Mouse (Mus musculus): ENCODE measurements at regions not wholly inside any gene's neighbourhood (a gene's known extent, or its start where the extent isn't known, plus 50 kb on each side); places are given as distances from the start of the nearest gene placed in this dataset.

DNA sequence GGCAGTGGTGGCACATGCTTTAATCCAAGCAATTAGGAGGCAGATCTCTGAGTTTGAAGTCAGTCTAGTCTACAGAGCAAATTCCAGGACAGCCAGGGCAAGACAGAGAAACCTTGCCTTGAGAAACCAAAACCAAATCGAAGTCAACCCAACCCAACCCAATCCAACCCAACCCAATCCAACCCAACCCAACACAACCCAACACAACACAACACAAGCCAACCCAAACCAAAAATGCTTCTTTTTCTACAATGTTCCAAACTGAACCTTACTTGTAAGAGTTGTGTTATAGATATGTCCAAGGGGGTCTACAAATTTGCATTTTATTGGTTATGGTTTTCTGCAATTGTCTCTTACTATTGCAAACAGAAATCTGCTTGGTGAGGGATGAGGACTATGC is 52.8 kb upstream of the Chodl start:
- WGBS: 71% methylated on average over 1 of the region's 1 CpGs
- H3K27ac ChIP-seq: no peak overlapping the region
- H3K27me3 ChIP-seq: no peaks in the 10 kb centered on the region
- H3K9ac ChIP-seq: no peak overlapping the region
- no peak overlapping the region for H3K4me3 ChIP-seq
- no peaks in the 10 kb centered on the region for H3K36me3 ChIP-seq
- no peaks in the 10 kb centered on the region for H3K9me3 ChIP-seq
- no peak for ATAC-seq (ENCODE audit: low FRiP score, low read depth)
- H3K4me1 ChIP-seq: no peaks in the 10 kb centered on the region
- H3K4me2 ChIP-seq (replicated peaks): no peak overlapping the region

DNA sequence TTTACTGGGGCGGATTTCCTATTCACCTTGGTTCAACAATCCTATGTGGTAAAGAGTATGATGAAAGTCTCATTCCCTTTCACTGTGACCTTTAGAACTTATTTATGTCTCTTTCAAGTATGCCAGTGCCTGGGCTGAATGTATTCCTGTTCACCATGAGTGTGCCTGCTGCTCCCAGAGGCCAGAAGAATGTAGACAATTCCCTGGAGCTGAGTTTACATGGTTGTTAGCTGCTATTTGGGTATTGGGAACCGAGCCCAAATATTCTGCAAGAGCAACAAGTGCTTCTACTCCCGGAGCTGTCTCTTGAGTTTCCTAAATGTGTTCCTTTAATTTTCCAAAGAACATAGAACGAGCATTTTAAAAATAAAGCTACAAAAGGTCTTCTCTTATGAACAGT is 71.7 kb upstream of the Chodl start:
- no peaks in the 10 kb centered on the region for H3K36me3 ChIP-seq
- no peak overlapping the region for H3K4me3 ChIP-seq
- ATAC-seq (ENCODE audit: low FRiP score, low read depth): no peak
- no peak overlapping the region for H3K4me2 ChIP-seq (replicated peaks)
- WGBS: 75% methylated on average over 4 of the region's 4 CpGs
- no peak overlapping the region for H3K9ac ChIP-seq
- H3K27ac ChIP-seq: no peak overlapping the region
- no peaks in the 10 kb centered on the region for H3K27me3 ChIP-seq
- H3K4me1 ChIP-seq: no peaks in the 10 kb centered on the region
- no peaks in the 10 kb centered on the region for H3K9me3 ChIP-seq

DNA sequence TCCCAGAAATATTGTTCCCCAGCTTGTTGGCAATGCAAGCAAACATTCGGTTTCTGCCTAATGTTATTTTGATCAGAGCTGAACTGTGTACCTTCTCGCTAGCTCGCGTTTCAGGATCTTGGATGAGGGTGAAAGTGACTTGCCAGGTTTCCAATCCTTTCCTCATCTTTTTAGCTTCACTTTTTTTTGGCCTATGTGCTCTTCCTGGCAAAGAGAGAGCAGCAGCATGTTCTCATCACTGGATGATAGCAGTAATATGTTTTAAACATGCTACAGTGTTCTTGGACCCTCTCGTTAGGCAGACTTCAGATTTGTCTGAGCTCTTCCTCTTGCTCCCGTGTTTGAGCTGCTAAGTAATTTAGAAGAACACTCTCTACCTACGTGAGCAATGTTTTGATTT is 99.8 kb upstream of the Chodl start:
- Histone ChIP-seq H3K36me3 (no peaks in the 10 kb centered on the region), H3K27ac (no peak overlapping the region), H3K9ac (no peak overlapping the region), H3K4me1 (0 out of 2 replicates have a peak, but pooled peaks cover 4% of the 10 kb centered on the region), H3K9me3 (no peaks in the 10 kb centered on the region), H3K27me3 (no peaks in the 10 kb centered on the region), H3K4me3 (no peak overlapping the region), H3K4me2 (replicated peaks) (no peak overlapping the region)
- no peak for ATAC-seq (ENCODE audit: low FRiP score, low read depth)
- 68% methylated on average over 7 of the region's 7 CpGs for whole genome bisulfite sequencing

DNA sequence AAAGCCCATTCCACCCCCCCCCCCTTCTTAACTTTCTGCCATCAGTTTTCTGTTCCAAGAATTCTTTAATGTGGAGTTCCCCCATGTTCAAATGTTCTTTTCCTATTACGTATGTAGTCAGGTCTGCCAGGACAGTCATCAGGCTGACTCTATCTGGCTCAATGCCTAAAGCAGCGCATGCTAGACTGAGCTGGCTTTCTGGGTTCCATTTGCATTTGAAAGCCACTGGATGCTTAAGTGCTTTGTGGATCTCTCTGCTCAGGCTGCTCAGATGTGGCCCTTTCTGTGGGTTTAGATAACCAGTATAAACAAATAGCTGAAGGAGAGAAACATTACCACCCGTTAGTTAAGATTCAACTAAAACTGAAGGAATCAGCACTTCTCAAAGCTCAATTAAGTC is 103.0 kb upstream of the Chodl start:
- Histone ChIP-seq H3K4me1 (0 out of 2 replicates have a peak, but pooled peaks cover 4% of the 10 kb centered on the region), H3K4me2 (replicated peaks) (no peak overlapping the region), H3K36me3 (no peaks in the 10 kb centered on the region), H3K9ac (no peak overlapping the region), H3K27ac (no peak overlapping the region), H3K9me3 (no peaks in the 10 kb centered on the region), H3K27me3 (no peaks in the 10 kb centered on the region), H3K4me3 (no peak overlapping the region)
- WGBS: 26% methylated on average over 3 of the region's 3 CpGs
- ATAC-seq (ENCODE audit: low FRiP score, low read depth): peak; percentile 78

DNA sequence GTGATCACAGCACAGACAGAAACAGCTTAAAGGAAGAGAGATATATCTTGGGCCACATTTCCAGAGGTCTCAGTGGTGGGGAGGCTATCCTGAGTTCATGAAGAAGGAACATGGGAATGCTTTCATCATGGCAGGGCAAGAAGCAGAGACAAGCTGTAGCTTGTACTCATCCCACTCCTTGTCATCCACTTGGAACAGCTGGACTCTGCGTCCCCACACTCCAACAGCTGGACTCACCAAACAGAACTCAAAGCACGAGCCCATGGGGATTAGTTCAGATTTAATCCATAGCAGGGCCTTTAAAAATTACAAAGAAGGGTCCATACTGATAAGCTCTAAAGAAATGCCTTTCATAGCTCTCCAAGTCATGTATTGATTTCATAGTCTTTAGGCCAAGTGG is 140.7 kb upstream of the Chodl start:
- no peaks in the 10 kb centered on the region for H3K36me3 ChIP-seq
- no peak overlapping the region for H3K4me3 ChIP-seq
- H3K4me2 ChIP-seq (replicated peaks): no peak overlapping the region
- ATAC-seq (ENCODE audit: low FRiP score, low read depth): no peak
- no peak overlapping the region for H3K9ac ChIP-seq
- H3K27me3 ChIP-seq: no peaks in the 10 kb centered on the region
- WGBS: 80% methylated on average over 2 of the region's 2 CpGs
- no peaks in the 10 kb centered on the region for H3K9me3 ChIP-seq
- no peak overlapping the region for H3K27ac ChIP-seq
- H3K4me1 ChIP-seq: no peaks in the 10 kb centered on the region

DNA sequence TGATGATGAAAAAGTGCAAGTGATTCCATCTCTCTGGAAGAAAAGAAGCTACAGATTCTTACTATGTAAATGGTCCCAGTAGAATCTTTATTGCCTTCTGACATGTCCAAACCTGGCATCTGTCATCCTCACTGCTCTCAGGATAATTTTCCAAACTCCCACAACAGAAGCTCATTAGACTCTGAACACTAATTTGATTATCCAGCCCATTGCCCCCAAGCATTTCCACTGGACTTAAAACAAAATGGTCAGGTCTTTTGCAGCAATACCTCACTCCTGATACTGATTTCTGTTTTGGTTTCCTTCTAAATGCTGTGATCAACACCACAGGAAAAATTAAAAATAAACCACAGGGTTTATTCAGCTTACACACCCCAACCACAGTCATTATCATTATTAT is 171.5 kb upstream of the Chodl start:
- Histone ChIP-seq H3K4me2 (replicated peaks) (no peak overlapping the region), H3K27ac (no peak overlapping the region), H3K4me3 (no peak overlapping the region), H3K9ac (no peak overlapping the region), H3K4me1 (no peaks in the 10 kb centered on the region), H3K27me3 (no peaks in the 10 kb centered on the region), H3K36me3 (no peaks in the 10 kb centered on the region), H3K9me3 (no peaks in the 10 kb centered on the region)
- ATAC-seq (ENCODE audit: low FRiP score, low read depth): no peak

DNA sequence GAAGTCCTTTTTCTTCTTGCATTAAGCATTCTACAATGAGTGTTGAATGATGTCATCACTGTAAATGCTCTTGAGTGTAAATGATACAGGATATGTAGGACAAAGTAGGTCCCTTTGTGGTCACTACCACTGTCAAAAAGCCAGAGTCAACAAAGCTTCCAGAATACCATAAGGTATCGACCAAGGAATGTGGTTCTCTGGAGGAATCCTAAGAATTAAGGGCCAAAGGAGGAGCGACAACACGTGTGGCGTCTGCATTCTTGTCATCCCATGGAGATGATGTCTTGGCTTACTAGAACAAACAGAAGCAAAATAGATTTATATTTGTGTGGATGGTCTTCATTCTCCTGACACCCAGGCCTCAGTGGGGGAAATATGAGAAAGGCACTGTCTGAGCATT is 161.4 kb upstream of the D16Ertd472e start:
- Histone ChIP-seq H3K27me3 (no peaks in the 10 kb centered on the region), H3K4me3 (no peak overlapping the region), H3K4me2 (replicated peaks) (no peak overlapping the region), H3K9ac (no peak overlapping the region), H3K27ac (no peak overlapping the region), H3K4me1 (no peaks in the 10 kb centered on the region), H3K36me3 (no peaks in the 10 kb centered on the region), H3K9me3 (no peaks in the 10 kb centered on the region)
- peak; percentile 51; the same call in 1 of the 2 replicates for ATAC-seq (ENCODE audit: low FRiP score, low read depth)
- WGBS: 72% methylated on average over 4 of the region's 4 CpGs

DNA sequence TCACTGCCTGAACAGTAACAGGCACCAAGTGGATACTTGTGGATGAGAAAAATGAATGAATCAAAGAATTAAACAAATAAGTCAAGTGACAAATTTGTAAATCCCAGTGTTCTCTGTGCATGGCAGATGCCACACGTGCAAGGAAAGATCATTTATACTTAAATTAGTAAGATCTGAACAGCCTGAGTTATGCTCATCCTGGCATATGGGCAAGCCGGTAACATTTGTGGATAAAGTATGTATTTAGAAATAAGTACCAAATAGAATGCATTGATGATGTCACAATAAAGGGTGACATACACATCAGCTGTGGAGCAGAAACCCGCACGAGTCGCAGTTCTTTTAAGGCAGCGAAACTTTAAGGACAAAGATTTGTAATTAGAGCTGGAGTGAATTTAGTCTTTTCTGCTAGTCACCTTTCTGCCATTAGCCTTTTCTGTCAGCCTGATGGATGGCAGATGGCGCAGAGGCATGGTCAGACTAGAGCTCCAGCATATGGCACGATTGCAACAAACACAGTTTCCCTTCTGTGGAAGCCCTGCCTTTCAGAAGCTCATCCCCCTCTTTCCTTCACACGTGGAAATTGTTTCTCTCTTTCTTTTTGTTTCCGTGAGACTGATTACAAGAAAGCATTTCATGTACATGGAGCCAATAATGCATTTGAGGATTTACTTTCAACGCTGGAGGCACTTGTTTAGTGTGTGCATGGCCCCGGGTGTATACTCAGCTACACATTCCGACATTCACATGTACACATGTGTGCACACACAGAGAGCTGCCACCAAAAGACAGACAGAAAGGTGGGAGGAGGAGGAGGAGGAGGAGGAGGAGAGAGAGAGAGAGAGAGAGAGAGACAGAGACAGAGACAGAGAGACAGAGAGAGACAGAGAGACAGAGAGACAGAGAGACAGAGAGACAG is 154.3 kb upstream of the D16Ertd472e start:
- Histone ChIP-seq H3K27ac (no peak overlapping the region), H3K4me2 (replicated peaks) (no peak overlapping the region), H3K9ac (no peak overlapping the region), H3K36me3 (no peaks in the 10 kb centered on the region), H3K4me1 (no peaks in the 10 kb centered on the region), H3K4me3 (no peak overlapping the region), H3K9me3 (no peaks in the 10 kb centered on the region), H3K27me3 (no peaks in the 10 kb centered on the region)
- ATAC-seq (ENCODE audit: low FRiP score, low read depth): no peak
- 55% methylated on average over 13 of the region's 13 CpGs for WGBS

DNA sequence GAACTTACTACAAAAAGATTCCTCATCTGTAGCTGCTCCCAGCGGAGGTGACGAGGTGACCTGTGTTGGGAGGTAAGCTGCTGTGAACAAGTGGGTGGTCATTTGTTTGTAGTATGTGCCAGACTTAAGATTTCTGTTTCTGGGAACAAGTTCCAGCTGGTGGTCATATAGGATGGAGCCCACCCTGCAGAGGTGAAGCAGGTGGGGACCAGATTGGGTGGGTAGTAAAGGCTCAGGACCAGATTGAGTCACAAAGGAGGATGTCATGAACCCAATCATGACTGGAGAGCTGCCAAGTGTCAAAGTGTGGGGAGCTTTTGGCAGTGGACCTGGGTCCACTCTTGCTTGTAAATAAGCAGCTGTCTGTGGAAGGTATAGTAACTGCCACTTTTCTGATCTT is 149.0 kb upstream of the D16Ertd472e start:
- no peaks in the 10 kb centered on the region; the same call in 1 of the 2 replicates for H3K4me1 ChIP-seq
- no peaks in the 10 kb centered on the region for H3K27me3 ChIP-seq
- H3K4me3 ChIP-seq: no peak overlapping the region
- no peaks in the 10 kb centered on the region for H3K36me3 ChIP-seq
- 58% methylated on average over 2 of the region's 2 CpGs for WGBS
- no peak overlapping the region for H3K9ac ChIP-seq
- no peak overlapping the region for H3K27ac ChIP-seq
- no peaks in the 10 kb centered on the region for H3K9me3 ChIP-seq
- ATAC-seq (ENCODE audit: low FRiP score, low read depth): peak; percentile 69; the same call in 1 of the 2 replicates
- no peak overlapping the region for H3K4me2 ChIP-seq (replicated peaks)

DNA sequence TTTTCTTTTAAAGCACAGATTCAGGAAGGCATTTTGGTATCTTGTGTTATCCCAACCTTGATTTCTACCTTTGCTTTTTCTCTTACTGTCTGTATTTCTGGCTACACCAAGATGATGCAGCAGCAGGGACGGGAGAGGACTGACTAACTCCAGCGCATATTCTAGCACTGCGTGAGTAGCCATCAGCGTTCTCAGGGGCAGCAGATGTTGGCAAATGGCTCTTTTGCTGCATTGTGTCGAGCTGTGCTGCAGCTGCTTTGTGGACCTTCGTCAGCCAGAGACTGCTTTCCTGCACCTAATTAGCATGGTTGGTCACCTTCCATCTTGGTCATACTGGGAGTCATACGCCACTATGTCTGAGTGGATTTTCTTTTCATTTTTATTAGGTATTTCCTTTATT is 133.4 kb upstream of the D16Ertd472e start:
- H3K4me3 ChIP-seq: no peak overlapping the region
- H3K27ac ChIP-seq: no peak overlapping the region
- ATAC-seq (ENCODE audit: low FRiP score, low read depth): no peak
- no peaks in the 10 kb centered on the region for H3K36me3 ChIP-seq
- H3K4me1 ChIP-seq: 0 out of 2 replicates have a peak, but pooled peaks cover 8% of the 10 kb centered on the region
- no peak overlapping the region for H3K9ac ChIP-seq
- WGBS: 55% methylated on average over 7 of the region's 7 CpGs
- no peaks in the 10 kb centered on the region for H3K9me3 ChIP-seq
- H3K27me3 ChIP-seq: no peaks in the 10 kb centered on the region
- H3K4me2 ChIP-seq (replicated peaks): no peak overlapping the region

DNA sequence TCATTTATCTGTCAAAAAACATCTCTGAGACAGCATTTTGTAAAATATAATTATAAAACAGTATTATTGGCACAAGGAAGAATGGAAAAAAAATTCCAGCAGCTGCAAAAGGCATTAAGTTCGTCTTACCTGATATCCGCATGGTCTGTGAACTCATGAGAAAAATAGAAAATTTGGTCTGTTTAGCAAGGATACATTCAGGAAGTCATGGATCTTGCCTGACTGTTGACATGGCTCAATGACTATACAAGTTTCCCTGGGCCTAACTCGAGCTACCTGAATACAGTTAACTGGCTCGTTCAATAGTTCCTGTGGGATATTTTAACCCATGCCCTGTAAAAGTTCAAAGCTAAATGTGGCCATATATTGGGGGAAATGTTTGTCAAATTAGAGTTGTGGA is 131.1 kb upstream of the D16Ertd472e start:
- 0 out of 2 replicates have a peak, but pooled peaks cover 8% of the 10 kb centered on the region for H3K4me1 ChIP-seq
- H3K27me3 ChIP-seq: no peaks in the 10 kb centered on the region
- H3K9ac ChIP-seq: no peak overlapping the region
- H3K27ac ChIP-seq: no peak overlapping the region
- no peaks in the 10 kb centered on the region for H3K36me3 ChIP-seq
- no peaks in the 10 kb centered on the region for H3K9me3 ChIP-seq
- H3K4me3 ChIP-seq: no peak overlapping the region
- 48% methylated on average over 4 of the region's 4 CpGs for WGBS
- peak; percentile 75; the same call in 1 of the 2 replicates for ATAC-seq (ENCODE audit: low FRiP score, low read depth)
- H3K4me2 ChIP-seq (replicated peaks): no peak overlapping the region

DNA sequence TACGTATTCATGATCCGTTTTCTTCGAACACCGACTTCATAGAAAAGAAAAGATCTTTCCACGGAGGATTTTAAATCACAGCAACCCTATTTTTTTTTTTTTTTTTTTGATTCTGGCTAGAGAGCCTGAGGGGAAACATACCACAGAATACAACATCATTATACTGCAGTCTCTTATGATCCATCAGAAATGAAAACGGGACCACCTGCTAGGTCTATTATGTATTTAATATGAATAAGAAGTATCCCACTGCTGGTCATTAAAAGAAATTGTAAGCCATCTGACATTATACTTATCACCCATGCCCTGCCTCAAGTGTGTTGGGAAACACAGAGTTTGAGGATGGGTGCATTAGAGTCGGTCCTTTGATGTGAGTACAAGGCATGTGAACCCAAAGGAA is 130.7 kb upstream of the D16Ertd472e start:
- H3K4me3 ChIP-seq: no peak overlapping the region
- H3K9me3 ChIP-seq: no peaks in the 10 kb centered on the region
- H3K9ac ChIP-seq: no peak overlapping the region
- peak; percentile 57; the same call in 1 of the 2 replicates for ATAC-seq (ENCODE audit: low FRiP score, low read depth)
- H3K4me2 ChIP-seq (replicated peaks): no peak overlapping the region
- 0 out of 2 replicates have a peak, but pooled peaks cover 8% of the 10 kb centered on the region for H3K4me1 ChIP-seq
- WGBS: 73% methylated on average over 7 of the region's 7 CpGs
- no peak overlapping the region for H3K27ac ChIP-seq
- H3K27me3 ChIP-seq: no peaks in the 10 kb centered on the region
- H3K36me3 ChIP-seq: no peaks in the 10 kb centered on the region
